Mouse (Mus musculus): Measurements from ENCODE around the gene Sall1.

Gene Sall1

GRCm38 (mm10) chr8:88991780-88992509, 52.0 kb downstream of the Sall1 start:
- no peak for DNase-seq (ENCODE audit: low spot score)

GRCm38 (mm10) chr8:88991176-88991575, 52.8 kb downstream of the Sall1 start:
- DNase-seq (ENCODE audit: low spot score), result no peak

GRCm38 (mm10) chr8:88989002-88989401, 55.0 kb downstream of the Sall1 start:
- no peak for DNase-seq (ENCODE audit: low spot score)

- no peak for DNase-seq (ENCODE audit: low spot score)
Measured at GRCm38 (mm10) chr8:88983468-88983867, 60.5 kb downstream of the Sall1 start.
